Mouse (Mus musculus) olfactory bulb, adult 2 months (tissue): ENCODE measurements around the gene Coq8b. TPM values are rescaled to one million over a fixed set of nuclear protein-coding genes. Genes with fewer than 3 reads are reported as not detected.

Source experiments
- H3K27ac ChIP-seq: fragments of 200-500 bp; 2 replicates; pipeline ENCODE4 v1.5.1; 2012; ENCODE audit warnings: low read depth, low read length; ENCODE audit not compliant: insufficient read depth
- H3K4me1 ChIP-seq: fragments of 200-500 bp; 2 replicates; pipeline ENCODE4 v1.6.1; 2012; ENCODE audit warnings: low read length; ENCODE audit not compliant: control insufficient read depth, insufficient read depth
- H3K4me3 ChIP-seq: fragments of 200-500 bp; 2 replicates; pipeline ENCODE4 v1.5.1; 2012; ENCODE audit warnings: mild to moderate bottlenecking, low read depth, low read length, moderate library complexity; ENCODE audit not compliant: insufficient read depth
- CTCF ChIP-seq: fragments of 200-500 bp; IDR thresholded peaks from 2 replicates; pipeline ENCODE4 v1.5.1; 2012; ENCODE audit warnings: low read depth, mild to moderate bottlenecking, low read length, moderate library complexity; ENCODE audit not compliant: insufficient read depth
- POLR2A ChIP-seq: fragments of 200-500 bp; IDR thresholded peaks from 2 replicates; pipeline ENCODE4 v1.6.1; 2012; ENCODE audit warnings: mild to moderate bottlenecking, low read depth, low read length, moderate library complexity; ENCODE audit not compliant: insufficient read depth
- WGBS: fragments of 180-500 bp; shearing (Covaris S2); methylation state at CpG from one replicate; pipeline ENCODE4 v1.1.7; 2018; 5-methylcytosine and 5-hydroxymethylcytosine counted together
- polyA plus RNA-seq: library from polyadenylated mRNA; stranded (reverse); fragments of >200 nt; gene quantifications from 2 replicates; pipeline ENCODE4 v1.2.4, GENCODE M21; 2012; ENCODE audit warnings: low replicate concordance; ENCODE audit not compliant: missing spikeins, insufficient read depth, insufficient read length

Coq8b gene
- polyA plus RNA-seq, 1 experiment, result not detected

DNA sequence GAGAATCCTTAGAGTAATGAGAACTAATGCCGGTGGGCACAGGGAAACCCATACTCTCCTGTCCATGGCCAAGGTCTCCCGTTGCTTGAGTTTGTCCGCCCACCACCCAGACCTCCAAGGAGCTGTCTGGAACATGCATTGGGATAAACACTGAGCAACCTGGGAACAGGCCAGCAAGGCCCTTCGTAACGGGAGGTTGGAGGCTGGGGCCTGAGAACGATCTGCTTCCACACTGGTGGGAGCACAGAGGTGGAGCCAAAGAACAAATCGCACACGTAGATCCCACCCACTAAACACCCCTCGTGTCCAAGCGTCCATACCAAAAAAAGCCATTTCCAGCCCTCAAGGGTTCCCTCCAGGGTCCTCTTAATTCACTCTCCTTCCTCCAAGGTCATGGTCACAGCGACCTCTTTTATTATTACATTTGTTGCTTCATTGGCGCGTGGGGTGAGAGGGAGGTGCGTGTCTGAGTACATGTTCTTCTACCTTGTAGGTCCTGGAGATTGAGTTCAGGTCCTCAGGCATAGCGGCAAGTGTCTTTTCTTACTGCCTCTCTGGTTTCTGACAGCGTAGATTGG is 65.3 kb downstream of the Coq8b start:
- Histone ChIP-seq H3K4me1 (no peaks in the 10 kb centered on the region), H3K27ac (no peak overlapping the region), H3K4me3 (no peak overlapping the region)
- TF ChIP-seq POLR2A (no peak), CTCF (no peak)
- WGBS, result 90% methylated on average over 16 of the region's 16 CpGs

DNA sequence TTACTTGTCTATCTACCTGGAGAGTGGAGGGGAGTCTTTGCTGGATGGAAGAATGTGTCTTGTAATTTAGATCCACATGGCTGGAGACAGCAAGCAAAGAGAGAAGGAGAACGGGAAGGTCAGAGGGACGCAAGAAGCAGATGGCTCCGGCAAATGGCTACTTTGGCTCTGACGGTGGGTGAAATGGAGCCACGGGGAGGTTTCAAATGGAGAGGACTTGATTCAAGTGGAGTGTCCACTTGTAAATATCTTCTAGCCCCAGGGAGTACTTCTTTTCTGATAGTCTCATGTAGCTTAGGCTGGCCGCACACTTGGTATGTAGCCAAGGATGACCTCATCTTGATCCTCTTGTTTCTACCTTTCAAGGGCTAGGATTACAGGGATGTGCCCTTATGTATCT is 66.0 kb downstream of the Coq8b start:
- Histone ChIP-seq H3K4me1 (no peaks in the 10 kb centered on the region), H3K4me3 (no peak overlapping the region), H3K27ac (no peak overlapping the region)
- TF ChIP-seq CTCF, result no peak
- no peak for TF ChIP-seq POLR2A
- WGBS, result 89% methylated on average over 6 of the region's 6 CpGs

DNA sequence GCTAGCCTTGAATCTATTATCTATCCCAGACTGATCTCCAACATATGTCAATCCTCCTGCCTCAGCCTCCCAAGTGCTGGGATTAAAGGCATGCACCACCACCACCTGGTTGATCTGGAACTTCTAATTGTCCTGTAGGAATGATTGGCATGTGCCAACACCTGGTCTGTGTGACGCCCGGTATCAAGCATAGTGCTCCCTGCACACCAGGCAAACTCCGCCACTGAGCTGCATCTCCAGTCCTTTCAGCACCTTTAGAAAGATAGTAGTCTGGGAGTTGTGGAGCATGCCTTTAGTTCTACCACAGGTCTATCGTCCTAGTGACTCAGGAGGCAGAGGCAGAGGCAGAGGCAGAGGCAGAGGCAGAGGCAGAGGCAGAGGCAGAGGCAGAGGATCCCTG is 67.5 kb downstream of the Coq8b start:
- TF ChIP-seq POLR2A, result no peak
- TF ChIP-seq CTCF, result no peak

GRCm38 (mm10) chr7:27300801-27301200 is 68.0 kb downstream of the Coq8b start:
- 56% methylated on average over 5 of the region's 5 CpGs for WGBS
- no peak overlapping the region for H3K4me3 ChIP-seq
- TF ChIP-seq POLR2A, result no peak
- no peak for TF ChIP-seq CTCF
- no peak overlapping the region for H3K27ac ChIP-seq
- H3K4me1 ChIP-seq, result peaks cover 3% of the 10 kb centered on the region; the same call in 1 of the 2 replicates

More for the DNA sequence above, 67.5 kb downstream of the Coq8b start:
- Histone ChIP-seq H3K4me1 (peaks cover 3% of the 10 kb centered on the region; the same call in 1 of the 2 replicates), H3K27ac (no peak overlapping the region), H3K4me3 (no peak overlapping the region)
- 80% methylated on average over 4 of the region's 4 CpGs for WGBS

- Histone ChIP-seq H3K27ac (no peak overlapping the region), H3K4me3 (no peak overlapping the region), H3K4me1 (peaks cover 3% of the 10 kb centered on the region; the same call in 1 of the 2 replicates)
- TF ChIP-seq POLR2A (no peak), CTCF (peak; percentile 83)
- WGBS, result 8% methylated on average over 11 of the region's 11 CpGs
These were observed 69.3 kb downstream of the Coq8b start for GRCm38 (mm10) chr7:27302172-27302571.

- 89% methylated on average over 17 of the region's 17 CpGs for WGBS
- no peak overlapping the region for H3K4me3 ChIP-seq
- H3K4me1 ChIP-seq, result peaks cover 4% of the 10 kb centered on the region; the same call in 1 of the 2 replicates
- TF ChIP-seq POLR2A, result no peak
- H3K27ac ChIP-seq, result no peak overlapping the region
These were observed 72.4 kb downstream of the Coq8b start for GRCm38 (mm10) chr7:27305091-27305730.

GRCm38 (mm10) chr7:27306161-27307160 is 73.6 kb downstream of the Coq8b start:
- Histone ChIP-seq H3K4me1 (peaks cover 9% of the 10 kb centered on the region), H3K27ac (no peak overlapping the region), H3K4me3 (no peak overlapping the region)
- TF ChIP-seq POLR2A (no peak), CTCF (peak; percentile 33; the same call in 1 of the 2 replicates)
- WGBS, result 81% methylated on average over 24 of the region's 24 CpGs

DNA sequence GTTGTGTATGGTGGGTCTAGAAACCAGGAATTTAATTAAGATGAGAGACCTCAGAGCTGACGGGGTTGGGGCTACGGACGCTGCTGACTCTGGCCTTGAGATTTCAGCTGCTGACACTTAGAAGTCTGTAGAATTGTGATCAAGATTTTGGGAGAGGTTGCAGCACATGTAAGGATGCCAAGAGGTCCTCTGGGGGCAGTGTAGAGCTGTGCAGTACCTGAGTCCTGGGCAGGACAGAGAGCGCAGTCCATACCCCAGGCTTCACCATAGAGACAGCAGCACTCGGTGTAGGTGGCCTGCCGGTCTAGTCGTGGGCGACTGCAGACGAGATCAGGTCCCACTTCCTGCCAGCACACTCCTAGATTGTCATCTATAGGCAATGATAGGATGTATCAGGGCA is 74.7 kb downstream of the Coq8b start:
- no peak overlapping the region for H3K27ac ChIP-seq
- no peak overlapping the region for H3K4me3 ChIP-seq
- H3K4me1 ChIP-seq, result peaks cover 9% of the 10 kb centered on the region
- WGBS, result 76% methylated on average over 9 of the region's 9 CpGs
- TF ChIP-seq CTCF, result no peak
- TF ChIP-seq POLR2A, result no peak

Other genes starting within 250 kb of the Coq8b start
- not detected in 2 replicates for gene Cyp2a12, start 203.9 kb upstream of the Coq8b start, polyA plus RNA-seq
- gene Cyp2f2, start 113.1 kb upstream of the Coq8b start, polyA plus RNA-seq, result not detected in 2 replicates
- not detected in 2 replicates for gene Cyp2t4, start 79.3 kb upstream of the Coq8b start, polyA plus RNA-seq
- gene Egln2, start 66.2 kb upstream of the Coq8b start, polyA plus RNA-seq, result not detected in 2 replicates
- gene Rab4b, start 54.1 kb upstream of the Coq8b start, polyA plus RNA-seq, result not detected in 2 replicates
- not detected in 2 replicates for gene Gm21983, start 51.9 kb upstream of the Coq8b start, polyA plus RNA-seq
- not detected in 2 replicates for gene Mia, start 51.9 kb upstream of the Coq8b start, polyA plus RNA-seq
- not detected in 2 replicates for gene BC024978, start 37.2 kb upstream of the Coq8b start, polyA plus RNA-seq
- not detected in 2 replicates for gene Snrpa, start 36.8 kb upstream of the Coq8b start, polyA plus RNA-seq
- not detected in 2 replicates for gene Itpkc, start 4.4 kb upstream of the Coq8b start, polyA plus RNA-seq
- not detected in 2 replicates for gene Numbl, start 25.4 kb downstream of the Coq8b start, polyA plus RNA-seq
- gene Ltbp4, start 104.7 kb downstream of the Coq8b start, polyA plus RNA-seq, result not detected in 2 replicates
- not detected in 2 replicates for gene Shkbp1, start 123.0 kb downstream of the Coq8b start, polyA plus RNA-seq
- not detected in 2 replicates for gene Gm20479, start 124.4 kb downstream of the Coq8b start, polyA plus RNA-seq
- gene Sptbn4, start 214.7 kb downstream of the Coq8b start, polyA plus RNA-seq, result not detected in 2 replicates
- gene Blvrb, start 215.0 kb downstream of the Coq8b start, polyA plus RNA-seq, result not detected in 2 replicates
- gene Sertad3, start 240.7 kb downstream of the Coq8b start, polyA plus RNA-seq, result not detected in 2 replicates